Mouse (Mus musculus) E14TG2a.4 (cell line): ENCODE measurements around the gene Frat1.

Source experiments
- CTCF ChIP-seq: conservative IDR thresholded peaks from 2 replicates; pipeline ENCODE4 v1.5.1; 2014; ENCODE audit warnings: low read length
- NANOG ChIP-seq: IDR thresholded peaks from 2 replicates; pipeline ENCODE4 v1.6.1; 2014; ENCODE audit warnings: borderline replicate concordance, low read length, mixed read lengths
- POU5F1 ChIP-seq: IDR thresholded peaks from 2 replicates; pipeline ENCODE4 v1.6.1; 2014; ENCODE audit warnings: low read length, borderline replicate concordance

- TF ChIP-seq CTCF (no peak), NANOG (no peak), POU5F1 (no peak)
Observed at GRCm38 (mm10) chr19:41794901-41795300, 34.9 kb upstream of the Frat1 start.
